Mouse (Mus musculus): ENCODE data around the gene Bcl2l13. TPM values are rescaled to one million over a fixed set of nuclear protein-coding genes. Genes with fewer than 3 reads are reported as not detected.
"Not testable (repeated sequence)": the region's sequence is repeated elsewhere in the genome, so short reads cannot be mapped to it uniquely, and the experiment has no call there.

Bcl2l13 gene
- polyA plus RNA-seq, 1 experiment = 25.4 TPM

DNA sequence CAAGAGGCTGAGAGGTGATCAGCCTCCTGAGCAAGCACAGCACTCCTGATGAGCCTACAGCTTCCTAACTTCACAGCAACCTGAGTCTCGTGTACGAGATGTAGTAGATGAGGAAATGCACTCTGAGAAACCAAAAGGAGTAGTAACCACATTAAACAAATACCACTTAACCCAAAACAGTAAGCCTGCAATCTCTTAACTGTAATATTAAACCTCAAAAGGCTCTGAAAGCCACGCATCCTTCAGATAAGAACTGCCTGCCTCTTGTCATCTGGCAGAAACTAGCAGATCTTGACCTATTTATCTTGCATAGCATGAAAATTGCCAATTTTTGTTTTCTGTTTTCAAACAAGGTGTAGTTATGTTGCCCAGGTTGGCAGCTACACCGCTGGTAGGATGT lies 37.1 kb upstream of the Bcl2l13 start:
- no peak overlapping the region for H3K4me3 ChIP-seq (ENCODE audit: insufficient read depth, low read length)
- H3K4me1 ChIP-seq (ENCODE audit: control insufficient read depth, insufficient read depth, low read length) = no peaks in the 10 kb centered on the region
- H3K27ac ChIP-seq (ENCODE audit: insufficient read depth, low read length) = no peak overlapping the region
- TF ChIP-seq CTCF (IDR thresholded peaks at IDR 0.05; ENCODE audit: borderline replicate concordance, insufficient read depth, low read length) (no peak), POLR2A (IDR thresholded peaks at IDR 0.05; ENCODE audit: low read depth, low read length) (no peak)

DNA sequence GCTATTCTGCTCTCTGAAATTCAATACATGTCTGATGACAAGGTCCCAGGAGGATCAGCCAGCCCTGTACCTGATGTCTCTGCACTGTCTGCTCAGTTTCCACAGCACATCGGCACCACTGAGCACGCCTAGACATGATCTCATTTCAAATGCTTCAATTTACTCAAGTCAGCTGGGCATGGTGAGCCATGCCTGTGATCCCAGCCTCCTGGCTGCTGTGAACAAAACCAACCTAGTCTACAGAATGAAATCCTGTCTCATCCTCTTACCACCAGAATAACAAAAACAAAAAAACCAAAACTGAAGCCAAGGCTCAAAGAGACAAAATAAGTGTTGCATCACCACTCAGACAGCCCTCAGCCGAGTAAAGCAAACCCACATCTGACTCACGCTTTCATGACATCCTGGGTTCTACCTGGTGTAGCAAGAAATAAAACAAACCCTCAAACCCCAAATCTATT lies 36.4 kb upstream of the Bcl2l13 start:
- Histone ChIP-seq H3K27ac (ENCODE audit: insufficient read depth, low read length) (no peak overlapping the region), H3K4me1 (ENCODE audit: control insufficient read depth, insufficient read depth, low read length) (no peaks in the 10 kb centered on the region), H3K4me3 (ENCODE audit: insufficient read depth, low read length) (no peak overlapping the region)
- TF ChIP-seq POLR2A (IDR thresholded peaks at IDR 0.05; ENCODE audit: low read depth, low read length) = no peak
- TF ChIP-seq CTCF (IDR thresholded peaks at IDR 0.05; ENCODE audit: borderline replicate concordance, insufficient read depth, low read length) = no peak

DNA sequence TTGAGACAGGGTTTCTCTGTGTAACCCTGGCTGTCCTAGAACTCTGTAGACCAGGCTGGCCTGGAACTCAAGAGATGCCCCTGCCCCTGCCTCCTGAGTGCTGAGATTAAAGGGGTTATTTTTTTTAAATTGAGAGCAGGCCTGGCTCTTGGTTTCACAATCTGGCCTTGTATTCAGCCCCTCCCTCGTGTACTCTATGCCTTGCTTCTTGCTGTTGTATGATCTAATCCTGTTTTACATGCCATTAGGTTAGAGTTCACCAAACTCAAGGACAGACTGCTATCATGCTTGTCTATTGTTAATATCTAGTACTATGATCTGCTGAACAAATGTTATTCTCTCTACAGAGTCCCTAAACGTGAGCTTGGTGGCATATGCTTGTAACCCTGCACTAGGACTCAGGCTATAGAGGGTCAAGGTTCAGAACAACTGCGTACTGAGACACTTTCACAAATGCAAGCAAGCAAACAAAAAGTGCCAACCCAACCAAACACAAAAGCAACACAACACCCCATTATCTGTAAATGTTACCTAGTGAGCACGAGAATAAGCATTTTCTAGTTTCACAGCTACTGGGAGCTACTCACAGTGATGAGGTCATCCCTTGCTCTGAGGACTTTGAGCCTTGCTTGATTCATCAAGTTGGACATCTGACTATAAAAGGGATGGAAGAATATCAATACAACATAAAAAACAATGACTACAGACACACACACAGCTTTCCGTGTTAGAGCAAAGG lies 28.8 kb upstream of the Bcl2l13 start:
- H3K4me1 ChIP-seq (ENCODE audit: control insufficient read depth, insufficient read depth, low read length) = no peaks in the 10 kb centered on the region
- no peak overlapping the region for H3K27ac ChIP-seq (ENCODE audit: insufficient read depth, low read length)
- TF ChIP-seq CTCF (IDR thresholded peaks at IDR 0.05; ENCODE audit: borderline replicate concordance, insufficient read depth, low read length) = no peak
- no peak for TF ChIP-seq POLR2A (IDR thresholded peaks at IDR 0.05; ENCODE audit: low read depth, low read length)
- H3K4me3 ChIP-seq (ENCODE audit: insufficient read depth, low read length) = no peak overlapping the region

DNA sequence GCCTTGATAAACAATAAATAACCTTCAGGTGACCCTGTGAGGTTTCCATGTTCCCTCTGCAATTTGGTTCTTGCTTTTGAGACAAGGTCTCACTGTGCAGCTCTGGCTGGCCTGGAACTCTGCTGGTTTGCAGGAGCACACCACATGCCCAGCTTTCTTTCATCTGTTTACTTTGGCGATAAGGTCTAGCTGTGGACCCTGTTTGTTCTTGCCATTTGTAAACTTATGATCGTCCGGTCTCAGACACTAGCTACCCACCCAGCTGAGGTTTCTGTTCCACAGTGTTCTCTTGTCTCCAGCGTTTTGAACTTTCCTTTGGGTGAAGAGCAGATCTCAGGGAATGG lies 28.3 kb upstream of the Bcl2l13 start:
- Histone ChIP-seq H3K4me1 (ENCODE audit: control insufficient read depth, insufficient read depth, low read length) (no peaks in the 10 kb centered on the region), H3K4me3 (ENCODE audit: insufficient read depth, low read length) (no peak overlapping the region), H3K27ac (ENCODE audit: insufficient read depth, low read length) (no peak overlapping the region)
- TF ChIP-seq CTCF (IDR thresholded peaks at IDR 0.05; ENCODE audit: borderline replicate concordance, insufficient read depth, low read length) = no peak
- TF ChIP-seq POLR2A (IDR thresholded peaks at IDR 0.05; ENCODE audit: low read depth, low read length) = no peak

DNA sequence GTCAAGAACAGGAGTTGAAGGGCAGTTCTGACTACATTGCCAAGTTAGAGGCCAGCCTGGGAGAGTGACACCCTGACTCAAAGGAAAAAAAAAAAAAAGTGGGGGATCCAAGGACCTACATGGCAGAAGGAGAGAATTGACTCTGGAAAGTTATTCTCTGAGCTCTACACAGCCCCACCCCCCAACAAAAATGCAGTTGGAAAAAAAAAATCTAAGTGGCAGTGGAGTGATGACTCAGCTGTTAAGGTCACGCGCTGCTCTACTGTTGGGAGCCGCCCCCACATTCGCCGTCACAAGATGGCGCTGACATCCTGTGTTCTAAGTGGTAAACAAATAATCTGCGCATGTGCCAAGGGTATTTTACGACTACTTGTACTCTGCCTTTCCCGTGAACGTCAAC lies 24.0 kb upstream of the Bcl2l13 start:
- H3K4me3 ChIP-seq (ENCODE audit: insufficient read depth, low read length) = not testable (repeated sequence)

DNA sequence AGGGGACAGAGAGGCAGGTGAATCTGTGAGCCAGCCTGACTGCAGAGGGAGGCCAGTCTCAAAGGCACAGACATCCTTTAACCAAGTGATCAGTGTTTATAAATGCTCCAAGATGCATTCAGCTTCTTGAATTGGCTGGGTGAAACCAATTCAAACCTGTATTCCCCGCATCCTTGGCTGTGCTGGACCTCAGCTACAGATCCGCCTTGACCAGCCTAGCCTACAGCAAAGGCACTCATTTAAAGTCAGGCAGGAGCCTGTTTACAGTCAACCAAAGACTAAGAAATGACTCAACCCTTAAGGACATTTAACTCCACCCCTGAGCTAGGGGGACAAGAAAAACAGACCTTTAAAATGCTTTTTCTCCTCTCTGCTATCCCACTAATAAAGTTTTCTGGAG lies 16.7 kb upstream of the Bcl2l13 start:
- Histone ChIP-seq H3K27ac (ENCODE audit: insufficient read depth, low read length) (no peak overlapping the region), H3K4me1 (ENCODE audit: control insufficient read depth, insufficient read depth, low read length) (no peaks in the 10 kb centered on the region), H3K4me3 (ENCODE audit: insufficient read depth, low read length) (no peak overlapping the region)
- TF ChIP-seq CTCF (IDR thresholded peaks at IDR 0.05; ENCODE audit: borderline replicate concordance, insufficient read depth, low read length) = no peak
- TF ChIP-seq POLR2A (IDR thresholded peaks at IDR 0.05; ENCODE audit: low read depth, low read length) = no peak

More for the DNA sequence above, 24.0 kb upstream of the Bcl2l13 start:
- not testable (repeated sequence) for H3K27ac ChIP-seq (ENCODE audit: insufficient read depth, low read length); H3K4me1 ChIP-seq (ENCODE audit: control insufficient read depth, insufficient read depth, low read length)

DNA sequence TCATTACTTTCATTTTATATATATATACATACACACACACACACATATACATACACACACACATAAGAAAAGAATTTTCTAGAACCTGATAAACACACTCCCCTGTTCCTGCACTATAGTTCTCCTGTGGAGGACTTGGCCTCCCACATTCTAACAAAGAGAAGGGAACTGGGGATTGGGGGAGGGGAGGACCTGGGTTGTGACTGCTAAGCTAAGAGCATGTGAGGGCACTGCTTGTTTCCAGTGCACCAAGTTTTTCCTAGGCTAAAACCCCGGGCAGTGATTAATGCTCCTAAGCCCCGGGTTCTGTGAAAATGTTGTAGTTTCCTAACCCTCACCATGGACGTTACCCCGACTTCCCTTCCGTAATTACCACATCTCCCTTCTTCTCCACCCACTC lies 15.9 kb upstream of the Bcl2l13 start:
- Histone ChIP-seq H3K4me1 (ENCODE audit: control insufficient read depth, insufficient read depth, low read length) (no peaks in the 10 kb centered on the region), H3K27ac (ENCODE audit: insufficient read depth, low read length) (no peak overlapping the region), H3K4me3 (ENCODE audit: insufficient read depth, low read length) (no peak overlapping the region)
- no peak for TF ChIP-seq POLR2A (IDR thresholded peaks at IDR 0.05; ENCODE audit: low read depth, low read length)
- TF ChIP-seq CTCF (IDR thresholded peaks at IDR 0.05; ENCODE audit: borderline replicate concordance, insufficient read depth, low read length) = no peak

DNA sequence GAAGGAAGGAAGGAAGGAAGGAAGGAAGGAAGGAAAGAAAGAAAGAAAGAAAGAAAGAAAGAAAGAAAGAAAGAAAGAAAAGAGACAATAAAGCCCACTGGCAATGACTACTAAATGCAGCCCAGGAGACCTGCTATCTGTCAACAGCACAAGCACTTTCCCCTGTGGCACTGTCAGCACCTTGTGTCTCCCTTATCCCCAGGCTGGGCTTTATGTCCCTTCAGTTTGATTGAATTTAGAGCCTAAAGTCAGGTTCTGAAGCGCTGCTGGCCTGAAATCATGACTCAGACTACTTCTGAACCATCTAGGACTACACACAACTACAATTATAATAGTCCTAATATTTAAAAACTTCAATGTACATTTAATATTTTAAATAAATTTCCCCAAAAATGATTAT lies 15.1 kb upstream of the Bcl2l13 start:
- Histone ChIP-seq H3K4me1 (ENCODE audit: control insufficient read depth, insufficient read depth, low read length) (no peaks in the 10 kb centered on the region), H3K4me3 (ENCODE audit: insufficient read depth, low read length) (peak overlapping the region; percentile 75; the same call in 1 of the 2 replicates), H3K27ac (ENCODE audit: insufficient read depth, low read length) (no peak overlapping the region)
- TF ChIP-seq CTCF (IDR thresholded peaks at IDR 0.05; ENCODE audit: borderline replicate concordance, insufficient read depth, low read length) (no peak), POLR2A (IDR thresholded peaks at IDR 0.05; ENCODE audit: low read depth, low read length) (no peak)

DNA sequence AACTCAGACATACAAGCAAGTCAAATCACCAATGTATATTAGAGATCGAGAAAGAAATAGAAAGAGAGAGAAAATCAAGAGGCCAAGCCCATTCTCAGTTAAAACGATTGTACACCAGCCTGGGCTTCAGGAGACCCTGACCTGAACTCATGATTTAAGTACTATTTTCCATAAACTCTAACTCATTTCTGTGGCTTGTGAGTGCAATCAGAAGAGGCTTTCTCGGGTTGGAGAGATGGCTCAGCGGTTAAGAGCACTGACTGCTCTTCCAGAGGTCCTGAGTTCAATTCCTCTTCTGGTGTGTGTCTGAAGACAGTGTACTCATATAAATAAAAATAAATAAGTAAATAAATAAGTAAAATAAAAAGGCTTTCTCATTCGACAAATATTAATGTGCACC lies 14.3 kb upstream of the Bcl2l13 start:
- Histone ChIP-seq H3K27ac (ENCODE audit: insufficient read depth, low read length) (no peak overlapping the region), H3K4me1 (ENCODE audit: control insufficient read depth, insufficient read depth, low read length) (no peaks in the 10 kb centered on the region), H3K4me3 (ENCODE audit: insufficient read depth, low read length) (peak overlapping the region; percentile 75)
- TF ChIP-seq POLR2A (IDR thresholded peaks at IDR 0.05; ENCODE audit: low read depth, low read length) = no peak
- no peak for TF ChIP-seq CTCF (IDR thresholded peaks at IDR 0.05; ENCODE audit: borderline replicate concordance, insufficient read depth, low read length)

DNA sequence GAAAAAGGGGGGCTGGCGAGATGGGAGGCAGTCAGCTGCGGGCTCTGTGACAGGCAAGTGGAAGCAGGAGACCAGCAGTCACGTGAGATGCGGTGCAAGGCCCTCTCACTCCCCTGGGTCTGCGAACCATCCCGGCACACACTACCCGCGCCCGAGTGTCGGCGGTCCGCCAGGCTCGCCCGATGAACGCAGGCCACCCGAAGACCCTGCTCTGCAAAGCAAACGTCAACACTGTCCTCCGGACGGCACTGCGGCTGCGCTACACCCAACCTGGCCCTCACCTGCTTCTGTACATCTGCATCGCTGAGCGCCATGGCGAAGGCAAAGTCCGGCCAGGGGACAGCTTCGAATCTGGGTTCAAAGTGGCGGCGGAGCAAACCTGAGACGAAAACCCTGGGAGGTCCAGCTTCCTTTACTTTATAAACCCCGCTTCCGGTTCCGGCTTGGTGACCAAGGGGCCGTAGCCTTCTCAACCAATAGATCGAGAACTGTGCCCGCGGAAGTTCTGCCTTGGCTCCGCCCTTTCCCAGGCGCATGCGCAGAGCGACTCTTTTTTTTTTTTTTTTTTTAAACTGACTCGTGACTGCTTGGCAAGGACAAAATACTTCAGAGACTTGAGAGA lies 13.6 kb upstream of the Bcl2l13 start, which contains the start of gene Atp6v1e1:
Gene Atp6v1e1, minus strand, starts transcription at position 487 of the 622 bp plus-strand sequence.
- Histone ChIP-seq H3K4me3 (ENCODE audit: insufficient read depth, low read length) (peak within 1 kb of the TSS; percentile 75), H3K27ac (ENCODE audit: insufficient read depth, low read length) (peak within 1 kb of the TSS; percentile 13; the same call in 1 of the 2 replicates), H3K4me1 (ENCODE audit: control insufficient read depth, insufficient read depth, low read length) (no peaks in the 10 kb centered on the region)
- TF ChIP-seq POLR2A (IDR thresholded peaks at IDR 0.05; ENCODE audit: low read depth, low read length) (peak; percentile 90), CTCF (IDR thresholded peaks at IDR 0.05; ENCODE audit: borderline replicate concordance, insufficient read depth, low read length) (no peak)
